Mouse (Mus musculus) forebrain, embryonic 14.5 days (tissue): ENCODE data around the gene Hnrnpm. TPM values are rescaled to one million over a fixed set of nuclear protein-coding genes. Genes with fewer than 3 reads are reported as not detected.
A peak's percentile ranks its signal among the peaks of the same experiment; 100 is the strongest.
"Not testable (repeated sequence)": the region's sequence is repeated elsewhere in the genome, so short reads cannot be mapped to it uniquely, and the experiment has no call there.

Experiments
- ATAC-seq: fragments of 200-750 bp; cut with Nextera tagmentation; 2 replicates; pipeline ENCODE4 v1.8.0; 2017; ENCODE audit warnings: mild to moderate bottlenecking, moderate library complexity
- DNase-seq: peaks from one replicate; pipeline ENCODE4 v3.0.0-alpha.2; 2015; ENCODE audit warnings: low spot score
- H3K27ac ChIP-seq: fragments of 300-500 bp; sonication (generic); 2 replicates; pipeline ENCODE4 v1.5.1; 2014; ENCODE audit warnings: low read depth, mild to moderate bottlenecking, control low read depth, low read length, moderate library complexity
- H3K27me3 ChIP-seq: fragments of 300-500 bp; sonication (generic); replicated peaks from 2 replicates; pipeline ENCODE4 v1.6.1; 2014; ENCODE audit warnings: low read length, control low read depth, mixed read lengths; ENCODE audit not compliant: control insufficient read depth, insufficient read depth
- H3K36me3 ChIP-seq: fragments of 300-500 bp; sonication (generic); 2 replicates; pipeline ENCODE4 v1.6.1; 2014; ENCODE audit warnings: low read length, control low read depth; ENCODE audit not compliant: control insufficient read depth, insufficient read depth
- H3K4me1 ChIP-seq: fragments of 300-500 bp; sonication (generic); 2 replicates; pipeline ENCODE4 v1.6.1; 2014; ENCODE audit warnings: antibody characterized with exemption, low read length, control low read depth; ENCODE audit not compliant: control insufficient read depth, insufficient read depth
- H3K4me2 ChIP-seq: fragments of 300-500 bp; sonication (generic); 2 replicates; pipeline ENCODE4 v1.6.1; 2014; ENCODE audit warnings: mild to moderate bottlenecking, control low read depth, low read length
- H3K4me3 ChIP-seq: fragments of 300-500 bp; sonication (generic); 2 replicates; pipeline ENCODE4 v1.5.1; 2014; ENCODE audit warnings: low read depth, low read length, control low read depth
- H3K9ac ChIP-seq: fragments of 300-500 bp; sonication (generic); 2 replicates; pipeline ENCODE4 v1.6.1; 2014; ENCODE audit warnings: mild to moderate bottlenecking, low read length, control low read depth, moderate library complexity
- H3K9me3 ChIP-seq: fragments of 300-500 bp; sonication (generic); replicated peaks from 2 replicates; pipeline ENCODE4 v1.6.1; 2016; ENCODE audit warnings: low read length, control low read depth, mixed read lengths; ENCODE audit not compliant: control insufficient read depth
- WGBS: fragments of 180-500 bp; shearing (Covaris S2); extraction: QIAGEN DNeasy Blood & Tissue Kit; methylation state at CpG from one replicate; pipeline ENCODE4 v1.1.7; 2014; 5-methylcytosine and 5-hydroxymethylcytosine counted together
- polyA plus RNA-seq: library from polyadenylated mRNA; unstranded; fragments of >200 nt; fragmentation: Nextera tagmentation; extraction: Ambion mirVana; gene quantifications from 2 replicates; pipeline ENCODE4 v1.2.1, GENCODE M21; 2014

The Hnrnpm gene
- polyA plus RNA-seq, 1 experiment from 2014 or later: 242 TPM

DNA sequence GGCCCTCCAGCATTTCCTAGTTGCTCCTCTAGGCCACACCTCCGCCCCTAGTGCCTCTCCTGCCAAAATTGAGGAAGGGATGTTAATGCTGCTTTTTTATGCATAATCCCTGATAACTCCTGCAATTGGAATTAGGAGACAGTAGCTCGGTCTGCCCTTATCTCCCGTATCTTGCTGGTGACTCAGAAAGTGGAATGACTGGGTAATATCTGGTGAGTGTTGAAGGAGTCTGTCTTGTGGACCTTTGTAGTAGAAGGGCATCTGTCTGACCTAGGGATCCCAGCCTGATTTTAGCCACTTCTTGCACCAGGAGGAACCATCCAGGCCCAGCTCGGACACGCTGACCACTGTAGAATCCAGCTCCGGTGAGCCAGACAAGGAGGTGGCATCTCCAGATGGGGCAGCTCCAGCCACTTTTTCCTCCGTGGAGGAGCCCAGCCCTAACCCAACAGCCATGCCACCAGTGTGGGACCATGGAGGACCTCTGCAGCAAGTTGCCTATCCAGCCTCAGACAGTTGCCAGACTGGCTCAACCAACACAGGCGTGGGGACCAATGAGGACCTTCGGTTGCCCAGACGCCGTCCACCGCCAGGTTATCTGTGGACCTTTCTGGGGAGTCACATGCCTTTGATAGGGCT, 57.1 kb downstream of the Hnrnpm start:
- Histone ChIP-seq H3K9ac (peak overlapping the region; percentile 74), H3K36me3 (peaks cover 20% of the 10 kb centered on the region), H3K27ac (peak overlapping the region; percentile 92), H3K4me2 (peak overlapping the region; percentile 72), H3K9me3 (no peaks in the 10 kb centered on the region), H3K4me1 (peaks cover 9% of the 10 kb centered on the region), H3K27me3 (no peaks in the 10 kb centered on the region), H3K4me3 (peak overlapping the region; percentile 53)
- peak; percentile 13; the same call in 1 of the 2 replicates for ATAC-seq
- no peak for DNase-seq
- 74% methylated on average over 12 of the region's 12 CpGs for WGBS

DNA sequence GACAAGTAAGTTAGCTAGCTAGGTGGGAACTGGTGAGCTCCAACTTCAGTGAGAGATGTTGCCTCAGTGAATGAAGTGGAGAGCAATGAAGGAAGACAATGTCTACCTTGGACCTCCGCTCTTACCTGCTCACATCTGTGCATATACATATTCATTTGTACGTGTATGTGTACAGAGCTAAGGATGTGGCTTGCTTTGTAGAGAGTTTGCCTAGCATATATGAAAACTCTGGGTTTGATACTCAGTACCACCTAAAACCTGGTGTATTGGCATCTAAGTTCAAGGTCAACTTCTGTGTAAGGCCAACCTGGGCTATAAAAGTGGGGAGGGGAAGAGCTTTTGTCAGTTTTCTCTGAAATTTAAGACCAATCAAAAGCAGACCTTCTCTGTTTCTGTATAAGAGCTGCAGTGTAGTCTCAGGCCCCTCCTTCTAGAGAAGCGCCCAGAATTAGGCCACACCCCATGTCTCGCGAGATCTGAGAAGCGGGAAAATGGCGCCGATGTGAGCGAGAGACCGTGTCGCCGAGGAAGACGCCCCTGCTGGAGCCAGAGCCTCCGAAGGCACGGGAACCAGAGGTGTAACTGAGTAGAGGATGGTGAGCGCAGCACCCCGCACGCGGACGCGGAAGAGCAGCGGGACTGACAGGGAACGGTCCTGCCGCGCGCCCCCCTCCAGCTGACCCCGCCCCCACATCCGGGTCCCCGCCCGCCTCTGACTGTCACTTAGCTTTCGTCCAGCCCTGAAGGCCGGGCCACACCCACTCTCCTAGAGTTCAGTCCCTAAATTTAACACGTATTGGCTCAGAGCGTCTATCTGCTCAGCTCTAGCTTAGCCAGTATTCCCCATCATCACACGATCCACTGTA, 57.8 kb downstream of the Hnrnpm start, which contains the start of gene Zfp414:
Zfp414 (plus strand) TSS at position 470 of the 866 bp plus-strand sequence.
- peak within 1 kb of the TSS; percentile 92 for H3K27ac ChIP-seq
- peak; percentile 97 for DNase-seq
- peaks cover 9% of the 10 kb centered on the region for H3K4me1 ChIP-seq
- peak within 1 kb of the TSS; percentile 72 for H3K4me2 ChIP-seq
- H3K9me3 ChIP-seq: no peaks in the 10 kb centered on the region
- peaks cover 17% of the 10 kb centered on the region for H3K36me3 ChIP-seq
- no peaks in the 10 kb centered on the region for H3K27me3 ChIP-seq
- peak; percentile 97 for ATAC-seq
- peak within 1 kb of the TSS; percentile 53 for H3K4me3 ChIP-seq
- WGBS: 3% methylated on average over 35 of the region's 35 CpGs
- H3K9ac ChIP-seq: peak within 1 kb of the TSS; percentile 74

DNA sequence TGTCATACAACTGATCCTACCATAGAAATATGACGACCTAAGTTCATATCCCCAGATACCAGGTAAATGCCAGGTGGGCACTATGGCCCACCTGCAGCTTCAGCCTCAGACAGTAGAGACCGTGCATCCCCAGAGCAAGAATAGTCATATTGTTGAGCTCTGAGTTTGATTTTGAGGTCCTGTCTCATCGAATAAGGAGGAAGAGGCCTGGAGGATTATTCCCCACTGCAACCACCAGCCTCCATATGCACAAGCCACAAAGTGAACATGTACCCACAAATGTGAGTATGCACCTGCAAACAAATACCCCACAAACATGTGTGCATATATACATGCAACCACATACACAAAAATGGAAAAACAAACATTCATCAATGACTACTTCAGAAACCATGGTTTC, 59.4 kb downstream of the Hnrnpm start:
- DNase-seq: no peak
- peaks cover 17% of the 10 kb centered on the region for H3K36me3 ChIP-seq

GRCm38 (mm10) chr17:33613726-33614125, 72.9 kb downstream of the Hnrnpm start:
- not testable (repeated sequence) for H3K27ac ChIP-seq, H3K27me3 ChIP-seq, H3K36me3 ChIP-seq, H3K4me3 ChIP-seq, ATAC-seq, DNase-seq, H3K4me1 ChIP-seq, H3K9ac ChIP-seq, H3K4me2 ChIP-seq, H3K9me3 ChIP-seq
- WGBS: 86% methylated on average over 5 of the region's 5 CpGs

More for the DNA sequence above, 59.4 kb downstream of the Hnrnpm start:
- no peaks in the 10 kb centered on the region for H3K27me3 ChIP-seq
- no peak overlapping the region for H3K9ac ChIP-seq
- H3K27ac ChIP-seq: no peak overlapping the region
- ATAC-seq: no peak
- H3K4me3 ChIP-seq: no peak overlapping the region
- peaks cover 9% of the 10 kb centered on the region for H3K4me1 ChIP-seq
- no peak overlapping the region for H3K4me2 ChIP-seq
- H3K9me3 ChIP-seq: no peaks in the 10 kb centered on the region
- WGBS: 89% methylated on average over 3 of the region's 3 CpGs

GRCm38 (mm10) chr17:33610548-33610947, 76.1 kb downstream of the Hnrnpm start:
- Histone ChIP-seq H3K27me3 (no peaks in the 10 kb centered on the region), H3K4me2 (no peak overlapping the region), H3K4me1 (no peaks in the 10 kb centered on the region), H3K36me3 (no peaks in the 10 kb centered on the region), H3K9me3 (no peaks in the 10 kb centered on the region), H3K4me3 (no peak overlapping the region), H3K9ac (no peak overlapping the region), H3K27ac (no peak overlapping the region)
- no peak for ATAC-seq
- WGBS: 88% methylated on average over 7 of the region's 7 CpGs
- DNase-seq: no peak

DNA sequence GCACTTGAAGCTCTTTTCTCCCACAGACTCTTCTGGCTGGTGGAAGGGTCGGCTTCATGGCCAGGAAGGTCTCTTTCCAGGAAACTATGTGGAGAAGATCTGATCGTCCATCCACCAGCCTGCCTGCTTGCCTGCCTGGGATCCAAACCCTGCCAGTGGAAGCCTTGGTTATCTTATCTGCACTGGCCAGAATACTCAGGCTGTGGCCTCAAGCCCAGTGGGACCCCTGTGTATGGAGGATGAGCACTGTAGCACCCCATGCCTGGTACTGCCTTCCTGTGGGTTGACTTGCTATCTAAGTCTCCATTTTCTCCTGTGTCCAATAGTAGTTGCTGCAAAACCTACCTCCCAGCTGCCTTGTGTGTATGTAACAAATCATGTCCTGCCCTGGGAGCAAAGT, 79.4 kb downstream of the Hnrnpm start:
- no peak overlapping the region for H3K4me3 ChIP-seq
- no peaks in the 10 kb centered on the region for H3K27me3 ChIP-seq
- 87% methylated on average over 2 of the region's 2 CpGs for WGBS
- no peaks in the 10 kb centered on the region for H3K4me1 ChIP-seq
- no peak overlapping the region for H3K27ac ChIP-seq
- no peak overlapping the region for H3K4me2 ChIP-seq
- no peak overlapping the region for H3K9ac ChIP-seq
- ATAC-seq (no peak), DNase-seq (no peak)
- no peaks in the 10 kb centered on the region for H3K36me3 ChIP-seq
- no peaks in the 10 kb centered on the region for H3K9me3 ChIP-seq

- Histone ChIP-seq H3K4me1 (no peaks in the 10 kb centered on the region), H3K27me3 (no peaks in the 10 kb centered on the region), H3K9me3 (no peaks in the 10 kb centered on the region), H3K4me2 (no peak overlapping the region), H3K36me3 (no peaks in the 10 kb centered on the region), H3K9ac (no peak overlapping the region), H3K27ac (no peak overlapping the region), H3K4me3 (no peak overlapping the region)
- ATAC-seq (no peak), DNase-seq (no peak)
- 91% methylated on average over 12 of the region's 12 CpGs for WGBS
Measured at GRCm38 (mm10) chr17:33601947-33602346, 84.7 kb downstream of the Hnrnpm start.

- H3K4me2 ChIP-seq: no peak overlapping the region
- no peaks in the 10 kb centered on the region for H3K36me3 ChIP-seq
- H3K9ac ChIP-seq: no peak overlapping the region
- H3K27ac ChIP-seq: no peak overlapping the region
- no peaks in the 10 kb centered on the region for H3K9me3 ChIP-seq
- no peaks in the 10 kb centered on the region for H3K27me3 ChIP-seq
- no peak overlapping the region for H3K4me3 ChIP-seq
- 78% methylated on average over 3 of the region's 3 CpGs for WGBS
- no peak for ATAC-seq
- DNase-seq: no peak
- H3K4me1 ChIP-seq: no peaks in the 10 kb centered on the region
Measured at GRCm38 (mm10) chr17:33600831-33601230, 85.8 kb downstream of the Hnrnpm start.
